Mouse (Mus musculus) frontal cortex, adult (tissue): ENCODE results near the gene Evl.

Source experiments
- ATAC-seq: cut with Nextera tagmentation; 2 replicates; pipeline ENCODE4 v1.9.2; 2017; ENCODE audit warnings: mild to moderate bottlenecking, moderate library complexity, mixed read lengths; ENCODE audit not compliant: low TSS enrichment

Gene Evl

DNA sequence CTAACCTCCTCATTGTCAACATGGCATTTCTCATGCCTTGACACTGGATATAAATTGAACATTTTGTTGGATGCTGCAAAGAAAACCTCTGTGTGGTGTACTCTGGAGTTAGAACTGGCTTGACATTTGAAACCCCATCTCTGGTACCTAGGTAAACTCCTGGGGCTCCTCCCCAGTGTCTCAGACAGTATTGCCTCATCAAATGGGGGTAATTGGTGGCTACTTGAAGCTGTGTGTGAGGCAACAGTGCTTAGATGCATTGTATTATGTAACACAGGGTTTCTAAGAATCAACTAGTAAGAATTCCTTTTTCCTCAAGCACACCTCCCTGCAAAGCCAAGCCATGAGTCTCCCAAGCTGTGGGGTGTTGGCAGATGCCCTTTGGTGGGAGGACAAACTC is 93.3 kb downstream of the Evl start:
- no peak for ATAC-seq

DNA sequence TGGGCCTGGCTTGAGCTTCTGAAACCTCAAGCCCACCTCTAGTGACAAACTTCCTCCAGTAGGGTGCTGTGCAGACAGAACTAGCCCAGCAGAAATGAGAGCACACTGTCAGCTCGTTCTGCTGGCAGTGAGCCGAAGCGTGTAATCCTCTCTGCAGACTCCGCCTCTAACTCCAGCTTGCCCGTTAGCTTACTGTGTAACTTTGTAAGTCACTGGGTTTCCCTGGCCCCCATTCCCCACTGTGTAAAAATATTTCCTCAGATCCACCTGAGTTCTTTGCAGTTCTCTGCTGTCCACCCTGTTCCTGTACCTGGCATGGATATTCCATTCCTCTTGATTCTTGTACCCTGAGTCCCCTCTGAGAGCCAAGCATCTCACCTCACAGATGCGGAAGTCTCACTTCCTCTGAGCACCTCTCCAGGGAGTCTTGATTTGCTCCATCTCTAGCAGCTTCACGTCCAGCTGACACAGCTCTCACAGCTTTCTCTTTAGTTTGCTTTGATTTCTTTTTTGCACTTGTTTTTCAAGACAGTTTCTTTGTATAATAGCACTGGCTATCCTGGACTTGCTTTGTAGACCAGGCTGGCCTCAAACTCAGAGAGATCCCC is 96.6 kb downstream of the Evl start:
- ATAC-seq = peak; percentile 70

DNA sequence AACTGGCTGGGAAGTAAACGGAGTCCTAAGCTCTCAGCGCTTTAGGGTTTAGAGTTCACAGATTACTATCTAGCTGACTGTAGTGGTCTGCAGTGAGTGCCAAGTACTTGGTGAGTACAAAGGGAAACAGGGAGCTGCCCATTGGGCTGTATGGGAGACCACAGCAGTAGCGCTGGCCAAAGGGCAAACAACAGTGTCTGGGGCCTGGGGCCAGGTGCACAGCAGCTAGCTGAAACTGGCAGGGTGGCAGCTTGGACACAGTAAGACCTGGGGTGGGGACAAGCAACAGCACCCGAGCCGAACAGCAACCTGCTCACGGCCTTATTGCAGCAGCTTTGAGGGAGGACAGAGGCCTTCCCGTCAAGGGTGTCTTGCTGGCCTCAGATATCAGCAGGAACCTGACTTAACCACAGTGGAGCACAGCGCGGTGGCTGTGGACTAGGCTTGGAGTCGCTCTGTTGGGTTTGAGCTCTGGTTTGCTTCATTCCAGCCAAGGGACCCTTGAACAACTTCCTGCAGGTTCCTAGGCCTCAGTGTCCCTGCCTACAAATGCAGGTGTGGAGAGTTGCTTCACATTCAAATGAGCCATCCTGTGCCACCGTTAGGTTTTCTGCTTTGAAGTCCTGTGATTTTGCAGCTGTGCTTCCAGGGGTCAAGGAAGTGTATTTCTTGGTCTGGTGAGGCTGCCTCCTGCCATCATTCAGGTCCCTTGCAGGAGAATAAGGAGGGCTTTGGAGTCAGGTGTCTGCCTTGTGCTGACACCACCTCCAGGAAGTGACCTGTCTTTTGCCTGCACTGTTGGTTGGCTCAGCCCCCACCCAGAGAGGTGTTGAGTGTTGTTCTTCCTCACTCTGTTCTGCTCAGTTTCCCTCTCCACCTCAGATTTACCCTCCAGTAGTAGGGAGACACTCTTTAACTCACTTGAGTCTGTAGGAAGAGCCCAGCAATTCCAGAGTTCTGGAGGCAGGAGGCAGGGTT is 99.1 kb downstream of the Evl start:
- ATAC-seq = no peak

DNA sequence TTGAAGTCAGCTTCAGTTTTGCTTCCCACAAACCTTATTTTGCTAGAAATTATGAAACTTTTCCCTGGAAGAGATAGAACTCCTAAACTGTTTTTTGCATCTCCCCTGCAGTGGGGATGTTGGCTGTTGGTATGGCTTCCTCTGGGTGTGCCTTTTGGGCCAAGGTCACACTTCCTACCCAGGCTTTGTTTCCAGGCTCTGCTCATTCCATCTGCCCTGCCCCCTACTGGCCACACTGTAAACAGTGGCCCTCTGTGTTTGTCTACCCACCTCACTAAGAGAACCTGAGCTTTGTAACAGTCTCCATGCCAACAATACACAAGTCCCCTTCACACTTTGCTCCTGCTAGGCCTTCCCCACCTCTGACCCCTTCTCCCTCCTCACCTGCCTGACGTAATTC is 102.8 kb downstream of the Evl start:
- no peak for ATAC-seq

DNA sequence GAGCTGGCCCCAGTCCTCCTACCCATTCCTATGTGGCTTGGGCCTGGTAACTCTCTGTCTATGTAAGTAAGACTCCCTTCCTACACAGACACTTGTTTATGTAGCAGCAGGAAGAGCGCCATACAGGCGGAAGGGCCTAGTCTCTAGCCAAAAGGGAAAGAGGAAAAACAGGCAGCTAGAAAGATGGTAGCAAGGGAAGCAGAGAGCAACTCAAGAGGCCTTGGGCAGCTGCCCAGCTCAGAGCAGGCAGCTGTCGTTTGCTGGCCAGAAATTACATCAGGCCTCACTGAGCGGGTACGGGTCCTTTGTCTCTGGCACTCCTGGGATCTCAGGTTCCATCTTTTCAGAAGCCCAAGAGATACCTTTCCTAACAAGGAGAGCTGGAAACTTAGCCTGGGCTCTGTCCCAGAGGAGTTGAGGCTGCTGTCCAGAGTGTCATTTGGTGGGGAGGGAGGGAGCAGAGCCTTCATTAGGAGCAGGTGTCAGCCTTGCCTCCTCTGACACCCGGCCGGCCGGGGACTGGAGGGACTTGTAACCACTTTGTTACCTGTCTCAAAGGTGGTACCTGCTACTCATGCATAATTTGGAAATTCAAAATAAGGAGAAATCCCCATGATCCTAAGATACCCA is 114.2 kb downstream of the Evl start:
- ATAC-seq = no peak

DNA sequence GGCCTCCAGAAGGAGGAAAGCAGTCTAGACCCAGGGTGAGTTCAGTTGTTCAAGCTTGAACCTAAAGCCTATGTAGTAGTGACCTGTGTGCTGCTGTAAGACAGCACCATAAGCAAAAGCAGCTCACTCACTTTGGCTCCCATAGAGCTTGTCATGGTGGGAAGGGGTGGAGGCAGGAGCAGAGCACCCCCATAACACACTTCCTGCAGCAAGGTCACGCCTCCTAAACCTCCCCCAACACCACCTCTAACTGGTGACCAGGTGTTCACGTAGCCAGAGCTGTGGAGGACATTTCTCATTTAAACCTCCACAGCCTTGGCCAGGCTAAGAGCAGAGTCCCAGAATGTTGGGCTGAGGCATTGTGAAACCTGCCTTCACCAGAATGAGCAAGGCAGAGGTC is 117.0 kb downstream of the Evl start:
- ATAC-seq = no peak

DNA sequence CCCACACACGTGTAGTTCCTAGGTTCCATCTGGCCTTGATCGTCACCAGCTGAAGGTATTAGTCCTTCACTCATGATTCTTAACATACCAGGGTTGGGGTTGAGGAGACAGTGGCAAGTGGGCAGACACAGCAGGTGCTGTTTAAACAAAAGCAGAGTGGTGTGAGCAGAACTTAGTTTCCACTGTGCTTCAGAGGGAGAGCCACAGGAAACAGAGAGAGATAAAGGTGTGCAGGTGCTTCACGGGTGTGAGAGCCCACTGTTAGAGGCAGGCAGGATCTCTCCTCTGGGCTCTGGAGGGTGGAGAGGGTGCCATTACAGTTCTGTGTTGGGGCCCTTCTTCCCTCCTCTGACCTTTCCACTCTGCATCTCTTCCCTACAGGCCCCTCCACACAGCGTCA is 118.4 kb downstream of the Evl start:
- no peak for ATAC-seq

DNA sequence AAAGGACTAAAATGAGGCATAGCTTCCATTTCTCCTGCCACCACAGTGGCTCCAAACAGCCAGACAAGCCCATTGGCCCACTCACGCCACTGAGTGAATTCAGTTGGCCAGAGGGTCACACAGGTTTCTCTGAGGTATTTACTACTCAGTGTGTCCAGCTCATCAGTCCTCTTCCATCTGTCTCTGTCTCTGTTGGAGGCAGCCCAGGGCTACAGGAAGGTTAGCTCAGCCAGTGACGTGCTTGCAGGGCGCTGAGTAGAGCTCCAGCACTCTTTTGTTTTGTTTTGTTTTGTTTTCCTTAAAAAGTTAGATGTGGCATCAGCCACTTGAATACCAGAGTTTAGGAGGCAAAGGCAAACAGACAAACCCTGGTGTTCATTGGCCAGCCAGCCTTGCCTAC is 119.0 kb downstream of the Evl start:
- ATAC-seq = no peak

DNA sequence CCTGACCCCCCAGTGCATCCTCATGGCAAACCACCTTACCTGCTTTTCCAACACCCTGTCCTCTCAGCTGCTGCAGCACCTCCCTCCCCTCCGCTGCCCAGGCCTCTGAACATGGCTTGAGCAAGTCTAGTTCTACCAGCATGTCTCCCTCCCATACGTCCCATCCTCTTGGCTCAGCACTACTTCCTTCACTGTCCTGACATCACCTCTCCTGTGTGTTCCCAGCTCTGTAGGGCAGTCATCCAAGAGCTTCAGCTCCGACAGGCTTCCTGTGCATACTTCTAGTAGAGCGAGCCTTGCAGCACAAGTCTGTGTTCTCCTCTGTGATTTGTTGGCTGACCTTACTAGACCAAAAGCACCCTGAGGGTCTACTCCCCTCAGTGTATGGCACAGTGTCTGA is 120.0 kb downstream of the Evl start:
- peak; percentile 91 for ATAC-seq

DNA sequence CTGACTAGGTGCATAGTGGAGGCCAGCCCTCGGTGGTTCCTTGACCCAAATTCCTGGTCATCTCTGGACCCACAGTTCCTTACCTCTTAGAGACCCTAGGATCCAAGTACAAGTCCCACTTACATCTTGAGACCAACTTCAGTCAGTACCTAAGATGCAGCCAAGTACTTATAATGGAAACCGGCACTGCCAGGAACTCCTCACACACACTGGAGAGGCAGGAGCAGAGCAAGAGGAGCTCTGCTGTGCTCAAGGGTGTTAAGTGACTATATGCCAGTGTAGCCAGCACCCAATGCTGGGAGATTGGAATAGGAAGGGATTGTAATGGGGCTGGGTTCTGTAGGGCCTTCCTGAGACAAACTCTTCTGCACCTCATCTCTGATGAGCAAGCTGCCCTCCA is 120.4 kb downstream of the Evl start:
- no peak for ATAC-seq

DNA sequence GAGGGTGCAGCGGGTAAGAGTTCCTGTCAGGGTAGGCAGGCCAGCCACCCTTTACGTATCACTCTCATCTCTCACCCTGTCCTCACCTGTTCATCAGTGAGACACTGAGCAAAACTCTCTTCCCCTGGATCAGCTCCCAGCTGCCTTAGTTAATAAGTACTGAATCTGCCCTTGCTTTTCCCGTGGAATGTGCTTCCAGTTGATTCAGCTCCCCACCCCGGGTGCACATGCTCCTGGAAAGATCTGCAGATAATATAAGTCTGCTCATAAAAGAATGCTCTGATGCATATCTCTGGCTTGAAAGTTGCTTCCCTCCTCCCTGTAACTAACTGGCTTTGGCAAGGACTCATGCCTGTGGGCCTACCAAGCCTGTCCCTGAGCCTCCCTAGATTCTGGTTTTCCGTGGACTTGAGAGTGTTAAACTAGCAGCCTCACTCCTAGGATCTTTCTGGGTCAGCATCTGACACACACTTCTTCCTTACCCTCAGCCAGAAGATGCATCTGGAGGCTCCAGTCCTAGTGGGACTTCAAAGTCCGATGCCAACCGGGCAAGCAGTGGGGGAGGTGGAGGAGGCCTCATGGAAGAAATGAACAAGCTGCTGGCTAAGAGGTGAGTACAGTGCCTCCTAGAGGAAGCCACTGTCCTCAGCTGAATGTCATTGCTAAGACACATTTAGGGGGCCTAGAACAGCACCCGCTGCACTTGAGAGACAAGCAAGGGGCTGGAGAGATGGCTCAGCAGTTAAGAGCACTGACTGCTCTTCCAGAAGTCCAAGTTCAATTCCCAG is 121.3 kb downstream of the Evl start:
- peak; percentile 36 for ATAC-seq

DNA sequence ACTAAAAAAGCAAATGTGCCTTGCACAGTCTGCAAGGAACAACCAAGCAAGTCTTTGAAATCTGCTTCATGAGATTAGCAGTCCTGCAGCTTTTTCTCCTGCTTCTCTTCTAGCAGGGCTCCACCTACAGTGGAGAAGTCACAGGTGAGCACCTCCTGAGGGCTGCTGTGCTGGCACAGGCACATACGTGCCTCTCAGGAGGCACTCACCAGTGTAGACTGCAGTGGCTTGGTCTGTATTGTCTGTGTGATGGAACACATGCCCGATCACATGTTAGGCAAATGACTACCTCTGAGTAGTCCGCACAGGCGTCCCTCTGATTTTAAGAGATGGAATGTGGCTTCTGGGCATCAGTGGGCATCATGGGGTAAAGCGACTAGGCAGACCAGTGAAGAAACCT is 122.6 kb downstream of the Evl start:
- ATAC-seq = no peak

DNA sequence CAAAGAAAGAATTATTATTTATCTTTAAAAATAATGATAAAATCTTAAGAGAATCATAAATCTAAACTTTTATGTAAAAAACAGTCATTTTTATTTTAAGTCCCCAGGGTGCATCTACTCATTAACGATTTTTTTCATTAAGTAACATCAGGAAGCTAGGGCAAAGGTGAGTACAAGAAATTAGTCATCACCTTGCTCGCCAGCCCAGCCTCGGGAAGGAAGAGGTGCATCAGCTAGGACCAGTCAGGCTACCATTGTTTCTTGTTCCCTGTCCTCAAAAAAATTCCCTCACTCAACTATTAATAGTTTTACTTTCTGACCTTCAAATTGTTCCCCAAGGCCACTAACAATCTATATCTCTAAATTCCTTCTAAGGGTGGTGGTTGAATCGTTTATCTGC is 123.8 kb downstream of the Evl start:
- ATAC-seq = no peak

DNA sequence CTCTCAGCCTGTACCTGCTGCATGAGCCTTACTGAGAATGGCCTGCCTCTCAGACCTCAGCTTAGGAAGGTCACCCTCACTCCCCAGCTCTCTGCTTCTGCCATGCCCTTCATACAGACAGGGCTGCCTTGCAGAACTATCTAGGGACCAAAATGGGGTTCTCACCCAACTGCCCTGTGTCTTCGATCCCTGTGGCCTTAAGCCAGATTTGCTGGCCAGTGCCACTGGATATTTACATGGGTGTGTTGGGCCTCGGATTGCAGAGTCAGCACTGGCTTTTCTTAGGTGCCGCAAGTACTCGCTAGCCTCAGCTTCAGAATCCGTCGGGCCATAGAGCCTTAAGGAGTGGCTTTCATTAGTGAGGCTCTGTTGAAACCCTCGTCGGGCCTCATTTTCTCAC is 126.3 kb downstream of the Evl start:
- no peak for ATAC-seq

DNA sequence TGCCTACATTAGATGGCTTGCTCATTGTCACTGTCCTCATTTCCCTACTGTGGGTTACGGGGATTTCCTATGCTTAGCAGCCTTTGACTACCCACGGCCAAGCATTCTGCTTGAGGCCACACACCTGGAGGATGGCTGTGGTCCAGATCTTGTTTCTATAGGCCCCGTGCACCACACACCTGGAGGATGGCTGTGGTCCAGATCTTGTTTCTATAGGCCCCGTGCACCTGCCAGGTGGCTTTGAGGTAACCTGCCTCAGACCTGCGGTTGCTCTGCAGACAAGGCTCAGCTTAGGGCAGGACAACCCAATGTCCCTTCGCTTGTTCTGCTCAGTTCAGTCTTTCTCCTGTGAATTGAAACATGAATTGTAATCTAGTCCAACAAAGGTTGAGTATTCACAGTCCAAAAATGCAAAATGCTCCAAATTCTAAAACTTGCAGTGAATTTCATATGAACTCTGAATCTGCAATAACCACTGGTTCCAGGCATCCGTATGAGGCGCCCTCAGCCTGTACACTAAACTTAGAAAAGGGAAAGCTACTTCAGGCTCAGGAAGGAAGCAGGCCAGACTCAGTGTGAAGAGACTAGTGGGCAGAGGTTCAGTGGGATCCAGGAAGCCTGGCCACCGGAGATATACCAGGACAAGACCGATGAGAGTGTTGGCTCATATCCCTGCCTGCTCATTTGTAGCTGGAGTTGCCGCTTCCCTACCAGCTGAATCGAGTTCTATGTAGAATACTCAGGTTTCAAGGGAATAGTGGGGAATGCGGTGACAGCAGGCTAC is 127.9 kb downstream of the Evl start:
- ATAC-seq = peak; percentile 55

DNA sequence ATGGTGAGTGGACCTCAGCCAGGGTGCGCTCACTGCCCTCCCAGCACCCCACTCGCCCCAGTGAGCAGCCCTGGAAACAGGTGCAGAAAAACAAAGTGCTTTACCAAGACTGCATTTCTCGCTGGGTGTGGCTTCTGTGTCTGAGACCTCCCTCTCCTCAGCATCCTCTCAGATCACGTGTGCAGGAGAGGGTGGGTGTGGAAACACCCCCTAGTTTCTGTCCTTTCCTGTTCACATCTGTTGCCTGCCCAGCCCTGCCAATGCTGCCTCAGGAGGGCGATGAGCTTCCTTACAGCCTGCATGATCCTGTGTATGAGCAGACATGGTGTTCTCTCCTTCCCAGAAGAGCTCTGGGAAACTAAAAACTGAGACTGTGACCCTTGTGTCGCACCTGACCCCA is 131.9 kb downstream of the Evl start:
- peak; percentile 34; the same call in 1 of the 2 replicates for ATAC-seq

DNA sequence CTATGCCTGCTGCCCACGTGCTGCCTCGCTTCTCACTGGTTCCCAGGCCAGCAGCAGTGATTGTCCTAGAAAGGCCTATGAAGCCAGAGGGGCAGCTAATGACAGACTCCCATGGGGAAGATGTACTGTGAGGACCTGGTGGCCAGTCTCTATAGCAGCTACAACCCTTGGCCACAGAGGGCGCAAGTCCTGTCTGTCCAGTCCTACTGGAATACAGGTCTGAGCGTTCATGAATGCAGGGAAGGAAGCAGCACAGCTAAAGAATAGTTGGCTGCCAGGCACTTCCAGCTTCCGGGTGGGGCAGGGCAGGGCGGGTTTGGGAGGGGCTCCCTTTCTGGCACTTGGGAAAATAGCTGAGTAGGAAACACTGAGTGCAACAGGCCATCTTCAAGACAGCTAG is 132.4 kb downstream of the Evl start:
- no peak for ATAC-seq

DNA sequence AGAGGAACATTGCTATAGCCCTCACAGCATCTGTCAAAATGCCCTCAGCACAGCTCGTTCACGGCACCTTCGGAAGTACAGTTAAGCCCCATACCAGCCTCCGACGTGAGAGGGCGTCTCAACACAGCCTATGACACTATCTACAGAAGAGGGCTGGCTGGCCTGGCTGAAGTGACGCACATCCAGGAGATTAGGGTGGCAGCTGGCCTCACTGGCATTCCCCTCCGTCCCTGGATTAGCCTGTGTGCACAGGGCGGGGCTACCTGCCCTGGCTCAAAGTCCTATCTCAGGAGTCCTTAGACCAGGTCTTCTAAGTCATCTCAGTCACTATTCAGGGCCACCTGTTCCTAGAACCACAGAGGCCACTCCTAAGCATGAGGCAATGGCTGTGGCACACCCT is 134.6 kb downstream of the Evl start:
- no peak for ATAC-seq

DNA sequence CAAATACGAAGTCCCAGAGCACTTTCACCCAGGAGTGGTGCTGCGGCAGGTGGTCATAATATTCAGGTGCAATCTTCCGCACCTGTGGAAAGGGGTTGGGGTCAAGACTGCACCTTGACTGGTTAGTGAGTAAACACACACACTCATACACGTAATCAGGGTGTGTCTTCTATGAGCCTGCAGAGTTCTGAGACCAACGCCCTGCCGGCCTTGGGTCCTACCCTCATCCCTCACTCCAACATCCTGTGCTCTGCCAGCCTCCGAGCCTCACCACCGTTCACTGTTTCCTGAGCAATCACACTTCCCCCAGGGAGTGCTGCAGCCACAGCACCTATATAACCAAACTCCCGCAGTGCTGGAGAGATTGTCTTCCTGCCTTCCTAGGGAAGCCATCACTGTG is 136.0 kb downstream of the Evl start:
- no peak for ATAC-seq

DNA sequence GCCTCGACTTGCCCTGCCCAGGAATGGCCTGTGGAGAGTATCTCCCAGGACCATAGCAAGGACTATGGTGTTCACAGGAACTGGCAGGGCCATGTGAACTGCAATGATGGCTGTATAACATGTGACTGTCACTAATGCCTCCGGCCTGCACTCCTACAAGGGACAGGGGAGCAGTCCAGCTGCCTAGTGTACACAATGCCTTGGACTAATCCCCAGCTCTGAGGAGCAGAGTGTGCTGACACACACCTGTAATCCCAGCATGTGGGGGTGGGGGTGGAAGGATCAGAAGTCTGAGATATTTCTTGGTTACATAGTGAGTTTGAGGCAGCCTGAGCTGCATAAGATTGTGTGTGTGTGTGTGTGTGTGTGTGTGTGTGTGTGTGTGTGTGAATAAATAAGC is 139.1 kb downstream of the Evl start:
- no peak for ATAC-seq

DNA sequence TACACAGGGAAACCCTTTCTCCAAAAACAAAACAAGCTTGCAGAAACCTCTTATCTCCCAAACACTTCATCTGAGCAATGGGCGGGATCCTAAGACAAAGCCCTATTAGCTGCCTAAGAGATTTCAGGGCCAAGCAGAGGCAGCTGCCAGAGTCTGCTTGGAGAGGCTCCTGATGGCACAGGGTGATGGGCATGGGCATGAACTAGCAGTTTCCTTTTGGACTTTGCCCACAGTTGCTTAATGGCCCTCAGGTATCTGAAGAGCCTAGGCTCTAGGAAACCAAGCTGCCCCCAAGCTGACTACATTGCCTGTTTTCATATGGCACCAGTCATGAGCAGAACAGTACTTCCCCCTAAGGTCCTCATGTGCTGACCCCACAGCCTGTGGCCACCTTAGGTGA is 139.7 kb downstream of the Evl start:
- ATAC-seq = no peak
